Mouse (Mus musculus) adipocyte (in vitro differentiated cells): ENCODE results near the gene Ppp1r14c.

Experiments used
- DNase-seq: peaks from one replicate; pipeline ENCODE4 v3.0.0-alpha.2; 2016; ENCODE audit warnings: low spot score

Gene Ppp1r14c

GRCm38 (mm10) chr10:3366036-3366869 lies at the start of gene Ppp1r14c:
Ppp1r14c (plus strand) TSS chr10:3366057.
- DNase-seq, result no peak

GRCm38 (mm10) chr10:3321406-3321805 lies 44.5 kb upstream of the Ppp1r14c start:
- peak; percentile 10 for DNase-seq

- peak; percentile 57 for DNase-seq
Observed at GRCm38 (mm10) chr10:3325447-3325846, 40.4 kb upstream of the Ppp1r14c start.

- DNase-seq, result peak; percentile 69
Observed at GRCm38 (mm10) chr10:3332880-3333279, 33.0 kb upstream of the Ppp1r14c start.

- no peak for DNase-seq
Observed at GRCm38 (mm10) chr10:3334570-3334969, 31.3 kb upstream of the Ppp1r14c start.

GRCm38 (mm10) chr10:3336729-3337329 lies 29.0 kb upstream of the Ppp1r14c start:
- DNase-seq, result no peak

GRCm38 (mm10) chr10:3337330-3337901 lies 28.4 kb upstream of the Ppp1r14c start:
- DNase-seq, result peak; percentile 22

GRCm38 (mm10) chr10:3345706-3346105 lies 20.2 kb upstream of the Ppp1r14c start:
- no peak for DNase-seq

GRCm38 (mm10) chr10:3359531-3359930 lies 6.3 kb upstream of the Ppp1r14c start:
- DNase-seq, result no peak

- no peak for DNase-seq
Observed at GRCm38 (mm10) chr10:3365671-3366035, 204 bp upstream of the Ppp1r14c start.

- no peak for DNase-seq
Observed at GRCm38 (mm10) chr10:3366870-3367431, 1.1 kb downstream of the Ppp1r14c start.

GRCm38 (mm10) chr10:3367440-3367839 lies 1.6 kb downstream of the Ppp1r14c start:
- DNase-seq, result no peak

- no peak for DNase-seq
Observed at GRCm38 (mm10) chr10:3383176-3383575, 17.3 kb downstream of the Ppp1r14c start.

GRCm38 (mm10) chr10:3392251-3392650 lies 26.4 kb downstream of the Ppp1r14c start:
- DNase-seq, result no peak

- no peak for DNase-seq
Observed at GRCm38 (mm10) chr10:3393548-3393947, 27.7 kb downstream of the Ppp1r14c start.

GRCm38 (mm10) chr10:3394193-3394592 lies 28.3 kb downstream of the Ppp1r14c start:
- peak; percentile 10 for DNase-seq

- DNase-seq, result no peak
Observed at GRCm38 (mm10) chr10:3394671-3395288, 28.9 kb downstream of the Ppp1r14c start.

GRCm38 (mm10) chr10:3395341-3395931 lies 29.6 kb downstream of the Ppp1r14c start:
- DNase-seq, result no peak

- no peak for DNase-seq
Observed at GRCm38 (mm10) chr10:3396008-3396795, 30.3 kb downstream of the Ppp1r14c start.

GRCm38 (mm10) chr10:3397406-3397805 lies 31.5 kb downstream of the Ppp1r14c start:
- no peak for DNase-seq

GRCm38 (mm10) chr10:3398051-3398450 lies 32.2 kb downstream of the Ppp1r14c start:
- no peak for DNase-seq
